23 mouse cellular contexts compared by ENCODE assay signal in the genomic region with DNA sequence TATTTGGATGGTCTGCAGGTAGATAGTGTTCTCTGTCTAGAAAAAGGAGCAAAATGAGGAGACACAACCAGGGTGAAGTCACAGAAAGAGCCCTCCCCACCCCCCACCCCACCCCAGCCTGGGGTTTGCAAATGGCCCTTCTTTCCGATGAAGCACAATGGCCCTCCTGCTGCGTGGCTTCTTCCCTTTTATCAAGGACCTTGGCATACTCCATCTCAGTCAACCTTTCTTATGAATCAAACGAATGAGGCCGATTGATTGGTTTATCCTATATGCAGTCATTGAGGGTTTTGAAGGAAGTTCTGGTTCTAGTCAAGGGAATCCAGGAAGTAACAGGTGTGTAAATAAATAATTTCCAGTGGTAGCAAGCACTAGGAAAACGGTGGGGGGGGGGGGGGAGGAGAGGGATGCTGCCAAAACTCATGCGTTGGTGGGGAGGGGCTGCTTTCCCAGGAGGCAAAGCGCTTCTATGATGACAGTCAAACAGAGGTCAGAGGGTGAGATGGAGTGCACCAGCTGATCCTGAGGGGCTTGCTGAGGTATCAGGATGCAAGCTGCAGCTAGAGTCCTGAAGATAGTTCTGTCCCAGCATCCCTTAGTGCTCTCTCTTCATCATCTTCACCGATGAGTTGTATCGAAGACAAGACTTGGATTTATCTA. TPM values are rescaled to one million over a fixed set of nuclear protein-coding genes. Genes with fewer than 3 reads are reported as not detected.
A peak's percentile ranks its signal among the peaks of the same experiment; 100 is the strongest.
DNase-seq lines count a peak whose midpoint lies in the region; ATAC-seq and TF ChIP-seq lines count a peak whose summit lies in the region.
"Had no signal": no experiment of that assay in that cellular context is flagged by ENCODE, and none has a peak within 500 bp of the region (broad histone marks: within the 10 kb centered on the region; RNA-seq: fewer than 3 reads in every experiment).

No protein-coding gene starts in this region.

- no peak overlapping the region for H3K9ac ChIP-seq in forebrain, embryonic 14.5 days (ENCODE audit: low read length)
- no peak overlapping the region for H3K9ac ChIP-seq in forebrain, embryonic 11.5 days (ENCODE audit: low read length)
- no peak overlapping the region for H3K9ac ChIP-seq in hindbrain, embryonic 15.5 days
- no peak overlapping the region for H3K9ac ChIP-seq in hindbrain, postnatal 0 days (replicated peaks; ENCODE audit: low read length)
- H3K9ac ChIP-seq in ES-E14 (ENCODE audit: insufficient read depth, low read depth, low read length, poor library complexity, severe bottlenecking), result no peak overlapping the region; the same call in 1 of the 2 replicates
- H3K9ac ChIP-seq in limb, embryonic 12.5 days (replicated peaks), result no peak overlapping the region
- no peak overlapping the region for H3K9ac ChIP-seq in liver, embryonic 12.5 days
- H3K9ac ChIP-seq: embryonic facial prominence, embryonic 15.5 days; liver, embryonic 14.5 days; lung, embryonic 15.5 days; midbrain, embryonic 15.5 days had no signal

- no peak overlapping the region for H3K4me2 ChIP-seq in forebrain, embryonic 14.5 days (ENCODE audit: low read length)
- no peak overlapping the region for H3K4me2 ChIP-seq in forebrain, embryonic 11.5 days (ENCODE audit: low read depth, low read length, severe bottlenecking)
- H3K4me2 ChIP-seq in hindbrain, embryonic 15.5 days, result no peak overlapping the region
- H3K4me2 ChIP-seq in hindbrain, postnatal 0 days (ENCODE audit: low read depth, low read length), result no peak overlapping the region
- no peak overlapping the region for H3K4me2 ChIP-seq in limb, embryonic 12.5 days
- no peak overlapping the region for H3K4me2 ChIP-seq in liver, embryonic 12.5 days
- H3K4me2 ChIP-seq: embryonic facial prominence, embryonic 15.5 days; heart, embryonic 11.5 days; lung, embryonic 15.5 days; midbrain, embryonic 15.5 days had no signal

- H3K27me3 ChIP-seq in forebrain, embryonic 14.5 days (replicated peaks; ENCODE audit: control insufficient read depth, insufficient read depth, low read length), result no peaks in the 10 kb centered on the region
- no peaks in the 10 kb centered on the region for H3K27me3 ChIP-seq in forebrain, embryonic 11.5 days (ENCODE audit: control insufficient read depth, insufficient read depth, low read length)
- H3K27me3 ChIP-seq in hindbrain, embryonic 15.5 days, result no peaks in the 10 kb centered on the region
- no peaks in the 10 kb centered on the region for H3K27me3 ChIP-seq in hindbrain, postnatal 0 days (ENCODE audit: insufficient read depth, low read length)
- H3K27me3 ChIP-seq in limb, embryonic 12.5 days, result no peaks in the 10 kb centered on the region
- no peaks in the 10 kb centered on the region for H3K27me3 ChIP-seq in liver, embryonic 12.5 days (replicated peaks)
- H3K27me3 ChIP-seq: embryonic facial prominence, embryonic 15.5 days; lung, embryonic 15.5 days; midbrain, embryonic 15.5 days had no signal

- no peak overlapping the region for H3K4me3 ChIP-seq in forebrain, embryonic 14.5 days (ENCODE audit: low read depth, low read length)
- H3K4me3 ChIP-seq in forebrain, embryonic 11.5 days (ENCODE audit: low read depth, low read length), result no peak overlapping the region
- H3K4me3 ChIP-seq in hindbrain, embryonic 15.5 days, result no peak overlapping the region
- H3K4me3 ChIP-seq in hindbrain, postnatal 0 days (ENCODE audit: low read length), result no peak overlapping the region
- no peak overlapping the region for H3K4me3 ChIP-seq in ES-E14 (ENCODE audit: insufficient read depth in 1 of 2, low read depth in 1 of 2, low read length in 2 of 2, poor library complexity in 1 of 2, severe bottlenecking in 1 of 2)
- no peak overlapping the region for H3K4me3 ChIP-seq in limb, embryonic 12.5 days (replicated peaks)
- no peak overlapping the region for H3K4me3 ChIP-seq in liver, embryonic 12.5 days
- H3K4me3 ChIP-seq: embryonic facial prominence, embryonic 15.5 days; lung, embryonic 15.5 days; midbrain, embryonic 15.5 days had no signal

- 75% methylated on average over 9 of the region's 9 CpGs for WGBS in forebrain, embryonic 14.5 days
- 73% methylated on average over 9 of the region's 9 CpGs for WGBS in forebrain, embryonic 11.5 days
- WGBS in hindbrain, embryonic 15.5 days, result 51% methylated on average over 9 of the region's 9 CpGs
- WGBS in hindbrain, postnatal 0 days, result 56% methylated on average over 9 of the region's 9 CpGs
- WGBS in limb, embryonic 12.5 days, result 73% methylated on average over 9 of the region's 9 CpGs
- WGBS in liver, embryonic 12.5 days (ENCODE audit: insufficient replicate concordance), result 70% methylated on average over 9 of the region's 9 CpGs

- ATAC-seq in forebrain, embryonic 14.5 days, result 0 out of 2 replicates have a peak, but pooled peaks have one; percentile 10
- ATAC-seq in forebrain, embryonic 11.5 days (replicated peaks; ENCODE audit: low FRiP score), result no peak
- no peak for ATAC-seq in hindbrain, embryonic 15.5 days (ENCODE audit: low FRiP score, low read depth)
- ATAC-seq in hindbrain, postnatal 0 days, result no peak
- ATAC-seq in limb, embryonic 12.5 days (ENCODE audit: insufficient number of reproducible peaks, insufficient read depth, low FRiP score, low TSS enrichment, low read depth), result no peak
- ATAC-seq in liver, embryonic 12.5 days, result no peak
- ATAC-seq in megakaryocyte, adult 5-6 weeks (ENCODE audit: poor library complexity, severe bottlenecking), result no peak
- ATAC-seq: intestine, postnatal 0 days had no signal

- H3K4me1 ChIP-seq in forebrain, embryonic 14.5 days (ENCODE audit: control insufficient read depth, insufficient read depth, low read length), result no peaks in the 10 kb centered on the region
- no peaks in the 10 kb centered on the region for H3K4me1 ChIP-seq in forebrain, embryonic 11.5 days (replicated peaks; ENCODE audit: control insufficient read depth, insufficient read depth, low read length)
- no peaks in the 10 kb centered on the region; the same call in 1 of the 2 replicates for H3K4me1 ChIP-seq in hindbrain, embryonic 15.5 days (replicated peaks)
- no peaks in the 10 kb centered on the region for H3K4me1 ChIP-seq in hindbrain, postnatal 0 days (ENCODE audit: insufficient read depth, low read length)
- H3K4me1 ChIP-seq in ES-E14 (ENCODE audit: control insufficient read depth in 2 of 2, insufficient read depth in 2 of 2, low read length in 2 of 2, poor library complexity in 1 of 2), result peaks cover 3 to 15% of the 10 kb centered on the region in 2 experiments; a peak in 3 of 4 replicates
- peaks cover 14% of the 10 kb centered on the region for H3K4me1 ChIP-seq in limb, embryonic 12.5 days (replicated peaks)
- no peaks in the 10 kb centered on the region for H3K4me1 ChIP-seq in liver, embryonic 12.5 days
- H3K4me1 ChIP-seq: embryonic facial prominence, embryonic 15.5 days; midbrain, embryonic 15.5 days had no signal

- in situ Hi-C loops in ES-E14 (cut with MboI; ENCODE audit: low sequenced_read_pairs in 2 of 2, unreplicated experiment in 2 of 2), result no loop called here

- no peak for DNase-seq in forebrain, embryonic 14.5 days (ENCODE audit: low spot score)
- DNase-seq in forebrain, embryonic 11.5 days (ENCODE audit: low spot score), result no peak
- DNase-seq in hindbrain, postnatal 0 days (ENCODE audit: low spot score), result no peak
- no peak for DNase-seq in ES-E14 (ENCODE audit: low read depth, low spot score)
- DNase-seq: adrenal gland, postnatal 14 days; cerebellum, adult 2 months; cerebellum, postnatal 25 days; gastrocnemius, postnatal 10 days; heart, postnatal 14 days; kidney, postnatal 36 days; lung, postnatal 4 days had no signal

- no peak overlapping the region for H3K27ac ChIP-seq in forebrain, embryonic 14.5 days (ENCODE audit: low read depth, low read length)
- H3K27ac ChIP-seq in forebrain, embryonic 11.5 days (ENCODE audit: low read depth, low read length), result no peak overlapping the region
- H3K27ac ChIP-seq in hindbrain, embryonic 15.5 days (replicated peaks), result 0 out of 2 replicates have a peak overlapping the region, but pooled peaks have one; percentile 26
- H3K27ac ChIP-seq in hindbrain, postnatal 0 days, result no peak overlapping the region; the same call in 1 of the 2 replicates
- peak overlapping the region; percentile 66; the same call in 1 of the 2 replicates for H3K27ac ChIP-seq in ES-E14 (ENCODE audit: insufficient read depth, low read depth, low read length, poor library complexity, severe bottlenecking)
- peak overlapping the region; percentile 86 for H3K27ac ChIP-seq in limb, embryonic 12.5 days
- no peak overlapping the region for H3K27ac ChIP-seq in liver, embryonic 12.5 days
- H3K27ac ChIP-seq: embryonic facial prominence, embryonic 15.5 days; liver, embryonic 14.5 days; lung, embryonic 15.5 days; midbrain, embryonic 15.5 days; stomach, postnatal 0 days had no signal

- TF ChIP-seq CTCF in hindbrain, postnatal 0 days (IDR thresholded peaks at IDR 0.05; ENCODE audit: low read depth), result no peak

- H3K36me3 ChIP-seq in forebrain, embryonic 14.5 days (ENCODE audit: control insufficient read depth, insufficient read depth, low read length), result no peaks in the 10 kb centered on the region
- no peaks in the 10 kb centered on the region for H3K36me3 ChIP-seq in forebrain, embryonic 11.5 days (ENCODE audit: control insufficient read depth, insufficient read depth, low read length)
- no peaks in the 10 kb centered on the region for H3K36me3 ChIP-seq in hindbrain, embryonic 15.5 days
- no peaks in the 10 kb centered on the region for H3K36me3 ChIP-seq in hindbrain, postnatal 0 days (ENCODE audit: insufficient read depth, low read length)
- H3K36me3 ChIP-seq in ES-E14 (ENCODE audit: control insufficient read depth, insufficient read depth, low read length, poor library complexity, severe bottlenecking), result no peaks in the 10 kb centered on the region
- H3K36me3 ChIP-seq in limb, embryonic 12.5 days, result no peaks in the 10 kb centered on the region
- no peaks in the 10 kb centered on the region for H3K36me3 ChIP-seq in liver, embryonic 12.5 days
- H3K36me3 ChIP-seq: embryonic facial prominence, embryonic 15.5 days; lung, embryonic 15.5 days; midbrain, embryonic 15.5 days had no signal

- H3K9me3 ChIP-seq in forebrain, embryonic 14.5 days (replicated peaks; ENCODE audit: control insufficient read depth, low read length), result no peaks in the 10 kb centered on the region
- H3K9me3 ChIP-seq in forebrain, embryonic 11.5 days (ENCODE audit: control insufficient read depth, low read length), result no peaks in the 10 kb centered on the region
- no peaks in the 10 kb centered on the region for H3K9me3 ChIP-seq in hindbrain, embryonic 15.5 days
- H3K9me3 ChIP-seq in hindbrain, postnatal 0 days (ENCODE audit: low read length), result no peaks in the 10 kb centered on the region
- no peaks in the 10 kb centered on the region for H3K9me3 ChIP-seq in ES-E14 (ENCODE audit: control insufficient read depth, insufficient read depth, low read depth, low read length)
- no peaks in the 10 kb centered on the region for H3K9me3 ChIP-seq in limb, embryonic 12.5 days
- H3K9me3 ChIP-seq in liver, embryonic 12.5 days (replicated peaks), result no peaks in the 10 kb centered on the region
- H3K9me3 ChIP-seq: embryonic facial prominence, embryonic 15.5 days; lung, embryonic 15.5 days; midbrain, embryonic 15.5 days had no signal

RNA-seq across cellular contexts. Expression of a gene that starts 27.2 kb away (rescaled TPM):
- polyA plus RNA-seq in forebrain, embryonic 14.5 days (2014; fragmentation: Nextera tagmentation; extraction: Ambion mirVana), result 3.4 and 5.1 TPM in 2 replicates
- 4.4 and 5.0 TPM in 2 replicates for polyA plus RNA-seq in forebrain, embryonic 11.5 days (2014; fragmentation: Nextera tagmentation; extraction: Ambion mirVana)
- polyA plus RNA-seq in hindbrain, embryonic 15.5 days (2015; fragmentation: Nextera tagmentation; extraction: Ambion mirVana), result 4.2 and 5.0 TPM in 2 replicates
- 10.0 TPM in 2 replicates for total RNA-seq in hindbrain, postnatal 0 days (2014; rRNA removed)
- polyA plus RNA-seq in hindbrain, postnatal 0 days (2015; fragmentation: Nextera tagmentation; extraction: Ambion mirVana), result 5.2 and 5.7 TPM in 2 replicates
- 2.2 and 3.2 TPM in 2 replicates for total RNA-seq in ES-E14 (2012; rRNA removed)
- 6.7 and 7.1 TPM in 2 replicates for polyA plus RNA-seq in limb, embryonic 12.5 days (2016; fragmentation: Nextera tagmentation; extraction: Ambion mirVana)
- 0.82 and 0.89 TPM in 2 replicates for polyA plus RNA-seq in liver, embryonic 12.5 days (2016; fragmentation: Nextera tagmentation; extraction: Ambion mirVana)
- not detected in 2 replicates for total RNA-seq in megakaryocyte, adult 5-6 weeks (2015)
- 0.04 TPM in 1 of 2 replicates, not detected in the other for total RNA-seq in megakaryocyte, adult 5-6 weeks (2017)
- total RNA-seq: granulocyte monocyte progenitor cell, adult 5-6 weeks had no signal

Comparison
In these comparisons a context has a peak if more than half of its experiments do, and no peak if none do; other contexts are left out.
1. H3K27ac ChIP-seq: peak in hindbrain, embryonic 15.5 days (single experiment), ES-E14 (single experiment) and limb, embryonic 12.5 days (single experiment); none in forebrain, embryonic 14.5 days (single experiment), forebrain, embryonic 11.5 days (single experiment), hindbrain, postnatal 0 days (single experiment) and liver, embryonic 12.5 days (single experiment).